ENCODE assay signal across 10 mouse cellular contexts in genomic region chr7:119076712-119077619, GRCm38 (mm10).
A peak's percentile ranks its signal among the peaks of the same experiment; 100 is the strongest.
DNase-seq lines count a peak whose midpoint lies in the region; ATAC-seq lines count a peak whose summit lies in the region.
"Had no signal": no experiment of that assay in that cellular context is flagged by ENCODE, and none has a peak within 500 bp of the region (broad histone marks: within the 10 kb centered on the region; RNA-seq: fewer than 3 reads in every experiment).

No protein-coding gene starts in this region.

- WGBS in intestine, embryonic 14.5 days = 49% methylated on average over 12 of the region's 12 CpGs
- 48% methylated on average over 12 of the region's 12 CpGs for WGBS in intestine, embryonic 16.5 days
- WGBS in midbrain, embryonic 12.5 days = 55% methylated on average over 12 of the region's 12 CpGs

- no peak overlapping the region for H3K4me3 ChIP-seq in intestine, embryonic 14.5 days (ENCODE audit: low read depth, low read length)
- H3K4me3 ChIP-seq in intestine, embryonic 16.5 days (ENCODE audit: low read length) = no peak overlapping the region
- H3K4me3 ChIP-seq in midbrain, embryonic 12.5 days = no peak overlapping the region
- H3K4me3 ChIP-seq: limb, embryonic 15.5 days; stomach, embryonic 15.5 days had no signal

- peak; percentile 51 for DNase-seq in intestine, embryonic 14.5 days (ENCODE audit: low spot score)
- DNase-seq in embryo, embryonic 11 days = peak; percentile 28
- DNase-seq in kidney, adult 8-10 months = peak; percentile 4 to 11
- DNase-seq in spleen, adult 12 weeks (ENCODE audit: low spot score) = no peak
- DNase-seq in layer of hippocampus, adult 18-20 months (ENCODE audit: low spot score in 2 of 2) = no peak
- no peak for DNase-seq in heart, adult 11 months

- no peaks in the 10 kb centered on the region for H3K9me3 ChIP-seq in intestine, embryonic 14.5 days (ENCODE audit: control insufficient read depth, low read length)
- H3K9me3 ChIP-seq in intestine, embryonic 16.5 days (ENCODE audit: control insufficient read depth, low read length) = no peaks in the 10 kb centered on the region
- H3K9me3 ChIP-seq in midbrain, embryonic 12.5 days = no peaks in the 10 kb centered on the region
- H3K9me3 ChIP-seq: limb, embryonic 15.5 days; stomach, embryonic 15.5 days had no signal

- no peaks in the 10 kb centered on the region for H3K4me1 ChIP-seq in intestine, embryonic 14.5 days (replicated peaks; ENCODE audit: control insufficient read depth, insufficient read depth, low read length)
- H3K4me1 ChIP-seq in intestine, embryonic 16.5 days (ENCODE audit: control insufficient read depth, insufficient read depth, low read length) = no peaks in the 10 kb centered on the region
- peaks cover 14% of the 10 kb centered on the region; the same call in 1 of the 2 replicates for H3K4me1 ChIP-seq in midbrain, embryonic 12.5 days
- H3K4me1 ChIP-seq: stomach, embryonic 15.5 days had no signal

- H3K36me3 ChIP-seq in intestine, embryonic 14.5 days (ENCODE audit: control insufficient read depth, insufficient read depth, low read length) = no peaks in the 10 kb centered on the region
- no peaks in the 10 kb centered on the region for H3K36me3 ChIP-seq in intestine, embryonic 16.5 days (ENCODE audit: control insufficient read depth, insufficient read depth, low read length)
- H3K36me3 ChIP-seq in midbrain, embryonic 12.5 days = no peaks in the 10 kb centered on the region
- H3K36me3 ChIP-seq: limb, embryonic 15.5 days; stomach, embryonic 15.5 days had no signal

- no peak for ATAC-seq in intestine, embryonic 14.5 days (replicated peaks; ENCODE audit: low FRiP score, low TSS enrichment, low read depth)
- no peak for ATAC-seq in intestine, embryonic 16.5 days
- peak; percentile 62 for ATAC-seq in midbrain, embryonic 12.5 days (ENCODE audit: low FRiP score, low read depth)

- no peak overlapping the region for H3K4me2 ChIP-seq in intestine, embryonic 14.5 days (ENCODE audit: low read length)
- H3K4me2 ChIP-seq in intestine, embryonic 16.5 days (ENCODE audit: low read depth, low read length) = no peak overlapping the region
- H3K4me2 ChIP-seq in midbrain, embryonic 12.5 days (replicated peaks) = no peak overlapping the region
- H3K4me2 ChIP-seq: limb, embryonic 15.5 days; stomach, embryonic 15.5 days had no signal

- H3K27ac ChIP-seq in intestine, embryonic 14.5 days (ENCODE audit: low read depth) = no peak overlapping the region
- no peak overlapping the region for H3K27ac ChIP-seq in intestine, embryonic 16.5 days (ENCODE audit: low read length)
- 0 out of 2 replicates have a peak overlapping the region, but pooled peaks have one; percentile 25 for H3K27ac ChIP-seq in midbrain, embryonic 12.5 days (replicated peaks)
- H3K27ac ChIP-seq: limb, embryonic 15.5 days; stomach, embryonic 15.5 days had no signal

- H3K27me3 ChIP-seq in intestine, embryonic 14.5 days (replicated peaks; ENCODE audit: control insufficient read depth, insufficient read depth, low read length) = no peaks in the 10 kb centered on the region
- no peaks in the 10 kb centered on the region for H3K27me3 ChIP-seq in intestine, embryonic 16.5 days (replicated peaks; ENCODE audit: control insufficient read depth, insufficient read depth, low read length)
- H3K27me3 ChIP-seq in midbrain, embryonic 12.5 days = no peaks in the 10 kb centered on the region
- H3K27me3 ChIP-seq: limb, embryonic 15.5 days; stomach, embryonic 15.5 days had no signal

- H3K9ac ChIP-seq in intestine, embryonic 14.5 days (ENCODE audit: low read length) = no peak overlapping the region
- H3K9ac ChIP-seq in intestine, embryonic 16.5 days (ENCODE audit: low read depth, low read length) = no peak overlapping the region
- no peak overlapping the region for H3K9ac ChIP-seq in midbrain, embryonic 12.5 days (replicated peaks)
- H3K9ac ChIP-seq: limb, embryonic 15.5 days; stomach, embryonic 15.5 days had no signal

Comparison
In these comparisons a context has a peak if more than half of its experiments do, and no peak if none do; other contexts are left out.
1. DNase-seq: peak in intestine, embryonic 14.5 days (single experiment), embryo, embryonic 11 days (single experiment) and kidney, adult 8-10 months (2 of 2); none in spleen, adult 12 weeks (single experiment), layer of hippocampus, adult 18-20 months (0 of 2) and heart, adult 11 months (single experiment).